Mouse (Mus musculus): ENCODE measurements around the gene Rbms1. TPM values are rescaled to one million over a fixed set of nuclear protein-coding genes. Genes with fewer than 3 reads are reported as not detected.

Rbms1 gene
- total and polyA plus RNA-seq, 2 experiments from 2014 or later = 16.2 to 38.2 TPM

GRCm38 (mm10) chr2:60905283-60905682, 57.7 kb downstream of the Rbms1 start:
- ATAC-seq = no peak
- WGBS = 29% methylated on average over 3 of the region's 3 CpGs

GRCm38 (mm10) chr2:60904141-60904540, 58.9 kb downstream of the Rbms1 start:
- H3K4me2 ChIP-seq (ENCODE audit: low read depth) = no peak overlapping the region
- H3K27ac ChIP-seq (ENCODE audit: low read depth, low read length) = no peak overlapping the region
- no peak overlapping the region for H3K4me3 ChIP-seq (ENCODE audit: low read depth, low read length)
- no peak overlapping the region for H3K9ac ChIP-seq
- H3K36me3 ChIP-seq (ENCODE audit: insufficient read depth) = no peaks in the 10 kb centered on the region
- H3K9me3 ChIP-seq (ENCODE audit: low read length) = no peaks in the 10 kb centered on the region
- no peaks in the 10 kb centered on the region for H3K27me3 ChIP-seq (ENCODE audit: insufficient read depth, low read length)
- DNase-seq = no peak
- no peak for TF ChIP-seq CTCF (IDR thresholded peaks at IDR 0.05; ENCODE audit: low read depth)
- no peak for ATAC-seq
- no peaks in the 10 kb centered on the region for H3K4me1 ChIP-seq (ENCODE audit: insufficient read depth)
- 82% methylated on average over 5 of the region's 5 CpGs for WGBS

More at GRCm38 (mm10) chr2:60905283-60905682, 57.7 kb downstream of the Rbms1 start:
- Histone ChIP-seq H3K4me2 (ENCODE audit: low read depth) (no peak overlapping the region), H3K36me3 (ENCODE audit: insufficient read depth) (no peaks in the 10 kb centered on the region), H3K9me3 (ENCODE audit: low read length) (no peaks in the 10 kb centered on the region), H3K9ac (no peak overlapping the region), H3K27me3 (ENCODE audit: insufficient read depth, low read length) (no peaks in the 10 kb centered on the region), H3K4me3 (ENCODE audit: low read depth, low read length) (no peak overlapping the region), H3K4me1 (ENCODE audit: insufficient read depth) (no peaks in the 10 kb centered on the region), H3K27ac (ENCODE audit: low read depth, low read length) (no peak overlapping the region)
- TF ChIP-seq CTCF (IDR thresholded peaks at IDR 0.05; ENCODE audit: low read depth) = peak; percentile 56
- DNase-seq = peak; percentile 17

GRCm38 (mm10) chr2:60903535-60903934, 59.5 kb downstream of the Rbms1 start:
- no peaks in the 10 kb centered on the region for H3K4me1 ChIP-seq (ENCODE audit: insufficient read depth)
- ATAC-seq (no peak), DNase-seq (no peak)
- no peak overlapping the region for H3K9ac ChIP-seq
- no peak overlapping the region for H3K4me2 ChIP-seq (ENCODE audit: low read depth)
- WGBS = 73% methylated on average over 7 of the region's 7 CpGs
- TF ChIP-seq CTCF (IDR thresholded peaks at IDR 0.05; ENCODE audit: low read depth) = no peak
- H3K4me3 ChIP-seq (ENCODE audit: low read depth, low read length) = no peak overlapping the region
- H3K27ac ChIP-seq (ENCODE audit: low read depth, low read length) = no peak overlapping the region
- no peaks in the 10 kb centered on the region for H3K36me3 ChIP-seq (ENCODE audit: insufficient read depth)
- no peaks in the 10 kb centered on the region for H3K9me3 ChIP-seq (ENCODE audit: low read length)
- H3K27me3 ChIP-seq (ENCODE audit: insufficient read depth, low read length) = no peaks in the 10 kb centered on the region

- Histone ChIP-seq H3K4me3 (ENCODE audit: low read depth, low read length) (no peak overlapping the region), H3K9ac (no peak overlapping the region), H3K27ac (ENCODE audit: low read depth, low read length) (no peak overlapping the region), H3K9me3 (ENCODE audit: low read length) (no peaks in the 10 kb centered on the region), H3K4me1 (ENCODE audit: insufficient read depth) (no peaks in the 10 kb centered on the region), H3K27me3 (ENCODE audit: insufficient read depth, low read length) (no peaks in the 10 kb centered on the region), H3K36me3 (ENCODE audit: insufficient read depth) (no peaks in the 10 kb centered on the region), H3K4me2 (ENCODE audit: low read depth) (no peak overlapping the region)
- no peak for TF ChIP-seq CTCF (IDR thresholded peaks at IDR 0.05; ENCODE audit: low read depth)
- DNase-seq = no peak
- WGBS = 76% methylated on average over 6 of the region's 6 CpGs
- ATAC-seq = no peak
These were observed 60.4 kb downstream of the Rbms1 start for GRCm38 (mm10) chr2:60902446-60903137.

GRCm38 (mm10) chr2:60901511-60901951, 61.5 kb downstream of the Rbms1 start:
- H3K4me3 ChIP-seq (ENCODE audit: low read depth, low read length) = no peak overlapping the region
- no peaks in the 10 kb centered on the region for H3K9me3 ChIP-seq (ENCODE audit: low read length)
- H3K4me2 ChIP-seq (ENCODE audit: low read depth) = no peak overlapping the region
- DNase-seq = no peak
- no peak for TF ChIP-seq CTCF (IDR thresholded peaks at IDR 0.05; ENCODE audit: low read depth)
- 80% methylated on average over 15 of the region's 15 CpGs for WGBS
- no peaks in the 10 kb centered on the region for H3K36me3 ChIP-seq (ENCODE audit: insufficient read depth)
- no peak overlapping the region for H3K27ac ChIP-seq (ENCODE audit: low read depth, low read length)
- ATAC-seq = no peak
- H3K4me1 ChIP-seq (ENCODE audit: insufficient read depth) = no peaks in the 10 kb centered on the region
- H3K27me3 ChIP-seq (ENCODE audit: insufficient read depth, low read length) = no peaks in the 10 kb centered on the region
- no peak overlapping the region for H3K9ac ChIP-seq

- no peak for DNase-seq
- H3K36me3 ChIP-seq (ENCODE audit: insufficient read depth) = no peaks in the 10 kb centered on the region
- TF ChIP-seq CTCF (IDR thresholded peaks at IDR 0.05; ENCODE audit: low read depth) = no peak
- H3K27me3 ChIP-seq (ENCODE audit: insufficient read depth, low read length) = no peaks in the 10 kb centered on the region
- H3K9me3 ChIP-seq (ENCODE audit: low read length) = no peaks in the 10 kb centered on the region
- H3K27ac ChIP-seq (ENCODE audit: low read depth, low read length) = no peak overlapping the region
- H3K4me3 ChIP-seq (ENCODE audit: low read depth, low read length) = no peak overlapping the region
- ATAC-seq = no peak
- no peak overlapping the region for H3K9ac ChIP-seq
- WGBS = 89% methylated on average over 6 of the region's 6 CpGs
- H3K4me1 ChIP-seq (ENCODE audit: insufficient read depth) = no peaks in the 10 kb centered on the region
- H3K4me2 ChIP-seq (ENCODE audit: low read depth) = no peak overlapping the region
These were observed 62.0 kb downstream of the Rbms1 start for GRCm38 (mm10) chr2:60901013-60901412.

- Histone ChIP-seq H3K27ac (ENCODE audit: low read depth, low read length) (no peak overlapping the region), H3K4me2 (ENCODE audit: low read depth) (no peak overlapping the region), H3K9ac (no peak overlapping the region), H3K36me3 (ENCODE audit: insufficient read depth) (no peaks in the 10 kb centered on the region), H3K9me3 (ENCODE audit: low read length) (no peaks in the 10 kb centered on the region), H3K4me1 (ENCODE audit: insufficient read depth) (no peaks in the 10 kb centered on the region), H3K27me3 (ENCODE audit: insufficient read depth, low read length) (no peaks in the 10 kb centered on the region), H3K4me3 (ENCODE audit: low read depth, low read length) (no peak overlapping the region)
- TF ChIP-seq CTCF (IDR thresholded peaks at IDR 0.05; ENCODE audit: low read depth) = no peak
- DNase-seq (no peak), ATAC-seq (no peak)
- WGBS = 96% methylated on average over 1 of the region's 1 CpGs
These were observed 70.0 kb downstream of the Rbms1 start for GRCm38 (mm10) chr2:60893042-60893441.

Measured in forebrain, postnatal 0 days (tissue).